Mouse (Mus musculus): Measurements from ENCODE around the gene Prpf4.

DNA sequence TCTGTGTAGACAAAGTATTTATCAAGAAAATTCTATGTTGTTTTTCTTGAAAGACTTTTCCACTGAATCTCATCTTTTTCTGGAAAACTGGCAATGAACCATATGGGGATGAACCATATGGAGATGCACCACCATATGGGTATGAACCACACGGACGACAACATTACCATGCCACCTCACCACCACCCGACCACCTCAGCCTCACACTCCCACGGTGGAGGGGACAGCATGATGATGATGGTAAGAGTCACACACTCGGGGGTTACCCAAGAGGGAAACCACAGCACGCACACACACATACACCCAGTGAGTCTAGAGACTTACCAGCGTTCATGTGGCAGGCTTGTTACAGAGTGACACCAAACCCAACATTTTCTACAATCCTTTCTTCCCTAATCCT is 23.2 kb upstream of the Prpf4 start:
- no peak for TF ChIP-seq HCFC1 (IDR thresholded peaks at IDR 0.05; ENCODE audit: borderline replicate concordance, insufficient read depth, low read length)
- TF ChIP-seq MAFK (IDR thresholded peaks at IDR 0.05; ENCODE audit: insufficient read depth, low read depth, low read length) = no peak
